Mouse (Mus musculus): Measurements from ENCODE around the gene Dync1i2. TPM values are rescaled to one million over a fixed set of nuclear protein-coding genes. Genes with fewer than 3 reads are reported as not detected.

The Dync1i2 gene
- total and polyA plus RNA-seq, 2 experiments from 2014 or later = 108 to 164 TPM

GRCm38 (mm10) chr2:71229603-71230002, 18.1 kb downstream of the Dync1i2 start:
- Histone ChIP-seq H3K4me1 (ENCODE audit: insufficient read depth, low read length) (no peaks in the 10 kb centered on the region), H3K27me3 (ENCODE audit: insufficient read depth, low read length) (no peaks in the 10 kb centered on the region), H3K27ac (no peak overlapping the region), H3K4me2 (ENCODE audit: low read depth, low read length) (no peak overlapping the region), H3K9me3 (ENCODE audit: low read length) (no peaks in the 10 kb centered on the region), H3K9ac (replicated peaks; ENCODE audit: low read length) (no peak overlapping the region), H3K36me3 (ENCODE audit: insufficient read depth, low read length) (no peaks in the 10 kb centered on the region), H3K4me3 (ENCODE audit: low read length) (no peak overlapping the region)
- no peak for TF ChIP-seq CTCF (IDR thresholded peaks at IDR 0.05; ENCODE audit: low read depth)
- 91% methylated on average over 1 of the region's 1 CpGs for WGBS
- DNase-seq (ENCODE audit: low spot score) (no peak), ATAC-seq (no peak)

GRCm38 (mm10) chr2:71231951-71232350, 20.4 kb downstream of the Dync1i2 start:
- no peak for ATAC-seq
- peaks cover 6% of the 10 kb centered on the region; the same call in 1 of the 2 replicates for H3K36me3 ChIP-seq (ENCODE audit: insufficient read depth, low read length)
- TF ChIP-seq CTCF (IDR thresholded peaks at IDR 0.05; ENCODE audit: low read depth) = no peak
- H3K4me1 ChIP-seq (ENCODE audit: insufficient read depth, low read length) = no peaks in the 10 kb centered on the region
- H3K4me3 ChIP-seq (ENCODE audit: low read length) = no peak overlapping the region
- no peaks in the 10 kb centered on the region for H3K27me3 ChIP-seq (ENCODE audit: insufficient read depth, low read length)
- H3K27ac ChIP-seq = no peak overlapping the region
- 91% methylated on average over 5 of the region's 5 CpGs for WGBS
- H3K9ac ChIP-seq (replicated peaks; ENCODE audit: low read length) = no peak overlapping the region
- no peak for DNase-seq (ENCODE audit: low spot score)
- no peaks in the 10 kb centered on the region for H3K9me3 ChIP-seq (ENCODE audit: low read length)
- no peak overlapping the region for H3K4me2 ChIP-seq (ENCODE audit: low read depth, low read length)

- WGBS = 72% methylated on average over 2 of the region's 2 CpGs
- H3K9ac ChIP-seq (replicated peaks; ENCODE audit: low read length) = no peak overlapping the region
These were observed 21.5 kb downstream of the Dync1i2 start for GRCm38 (mm10) chr2:71232976-71233375.

GRCm38 (mm10) chr2:71235420-71235819, 23.9 kb downstream of the Dync1i2 start:
- Histone ChIP-seq H3K27me3 (ENCODE audit: insufficient read depth, low read length) (no peaks in the 10 kb centered on the region), H3K36me3 (ENCODE audit: insufficient read depth, low read length) (peaks cover 6% of the 10 kb centered on the region; the same call in 1 of the 2 replicates), H3K4me1 (ENCODE audit: insufficient read depth, low read length) (no peaks in the 10 kb centered on the region), H3K27ac (no peak overlapping the region), H3K9ac (replicated peaks; ENCODE audit: low read length) (no peak overlapping the region), H3K4me2 (ENCODE audit: low read depth, low read length) (no peak overlapping the region), H3K4me3 (ENCODE audit: low read length) (no peak overlapping the region), H3K9me3 (ENCODE audit: low read length) (no peaks in the 10 kb centered on the region)
- no peak for ATAC-seq
- DNase-seq (ENCODE audit: low spot score) = no peak
- WGBS = 94% methylated on average over 4 of the region's 4 CpGs
- TF ChIP-seq CTCF (IDR thresholded peaks at IDR 0.05; ENCODE audit: low read depth) = no peak

More at GRCm38 (mm10) chr2:71232976-71233375, 21.5 kb downstream of the Dync1i2 start:
- ATAC-seq = no peak
- Histone ChIP-seq H3K4me2 (ENCODE audit: low read depth, low read length) (no peak overlapping the region), H3K36me3 (ENCODE audit: insufficient read depth, low read length) (peaks cover 6% of the 10 kb centered on the region; the same call in 1 of the 2 replicates), H3K4me3 (ENCODE audit: low read length) (no peak overlapping the region), H3K27ac (no peak overlapping the region), H3K4me1 (ENCODE audit: insufficient read depth, low read length) (no peaks in the 10 kb centered on the region), H3K27me3 (ENCODE audit: insufficient read depth, low read length) (no peaks in the 10 kb centered on the region), H3K9me3 (ENCODE audit: low read length) (no peaks in the 10 kb centered on the region)
- no peak for DNase-seq (ENCODE audit: low spot score)
- no peak for TF ChIP-seq CTCF (IDR thresholded peaks at IDR 0.05; ENCODE audit: low read depth)

- Histone ChIP-seq H3K27me3 (ENCODE audit: insufficient read depth, low read length) (no peaks in the 10 kb centered on the region), H3K4me2 (ENCODE audit: low read depth, low read length) (no peak overlapping the region), H3K9ac (replicated peaks; ENCODE audit: low read length) (no peak overlapping the region), H3K27ac (no peak overlapping the region), H3K9me3 (ENCODE audit: low read length) (no peaks in the 10 kb centered on the region), H3K36me3 (ENCODE audit: insufficient read depth, low read length) (peaks cover 6% of the 10 kb centered on the region; the same call in 1 of the 2 replicates), H3K4me1 (ENCODE audit: insufficient read depth, low read length) (no peaks in the 10 kb centered on the region), H3K4me3 (ENCODE audit: low read length) (no peak overlapping the region)
- TF ChIP-seq CTCF (IDR thresholded peaks at IDR 0.05; ENCODE audit: low read depth) = no peak
- no peak for DNase-seq (ENCODE audit: low spot score)
- ATAC-seq = no peak
- 94% methylated on average over 6 of the region's 6 CpGs for WGBS
These were observed 24.5 kb downstream of the Dync1i2 start for GRCm38 (mm10) chr2:71236009-71236408.

- Histone ChIP-seq H3K27ac (no peak overlapping the region), H3K9me3 (ENCODE audit: low read length) (no peaks in the 10 kb centered on the region), H3K4me2 (ENCODE audit: low read depth, low read length) (no peak overlapping the region), H3K27me3 (ENCODE audit: insufficient read depth, low read length) (no peaks in the 10 kb centered on the region), H3K9ac (replicated peaks; ENCODE audit: low read length) (no peak overlapping the region), H3K36me3 (ENCODE audit: insufficient read depth, low read length) (no peaks in the 10 kb centered on the region; the same call in 1 of the 2 replicates), H3K4me3 (ENCODE audit: low read length) (no peak overlapping the region), H3K4me1 (ENCODE audit: insufficient read depth, low read length) (0 out of 2 replicates have a peak, but pooled peaks cover 9% of the 10 kb centered on the region)
- TF ChIP-seq CTCF (IDR thresholded peaks at IDR 0.05; ENCODE audit: low read depth) = no peak
- WGBS = 92% methylated on average over 2 of the region's 2 CpGs
- no peak for DNase-seq (ENCODE audit: low spot score)
- no peak for ATAC-seq
These were observed 30.0 kb downstream of the Dync1i2 start for GRCm38 (mm10) chr2:71241505-71241904.

- Histone ChIP-seq H3K9me3 (ENCODE audit: low read length) (no peaks in the 10 kb centered on the region), H3K27me3 (ENCODE audit: insufficient read depth, low read length) (no peaks in the 10 kb centered on the region), H3K4me3 (ENCODE audit: low read length) (no peak overlapping the region), H3K36me3 (ENCODE audit: insufficient read depth, low read length) (no peaks in the 10 kb centered on the region; the same call in 1 of the 2 replicates), H3K4me2 (ENCODE audit: low read depth, low read length) (no peak overlapping the region), H3K4me1 (ENCODE audit: insufficient read depth, low read length) (0 out of 2 replicates have a peak, but pooled peaks cover 9% of the 10 kb centered on the region), H3K9ac (replicated peaks; ENCODE audit: low read length) (no peak overlapping the region), H3K27ac (no peak overlapping the region)
- DNase-seq (ENCODE audit: low spot score) = no peak
- WGBS = 81% methylated on average over 3 of the region's 3 CpGs
- ATAC-seq = no peak
- TF ChIP-seq CTCF (IDR thresholded peaks at IDR 0.05; ENCODE audit: low read depth) = no peak
These were observed 30.7 kb downstream of the Dync1i2 start for GRCm38 (mm10) chr2:71242180-71242579.

Data from hindbrain, postnatal 0 days (tissue).